Mouse (Mus musculus): ENCODE results near the gene Foxk1.

Foxk1 gene

DNA sequence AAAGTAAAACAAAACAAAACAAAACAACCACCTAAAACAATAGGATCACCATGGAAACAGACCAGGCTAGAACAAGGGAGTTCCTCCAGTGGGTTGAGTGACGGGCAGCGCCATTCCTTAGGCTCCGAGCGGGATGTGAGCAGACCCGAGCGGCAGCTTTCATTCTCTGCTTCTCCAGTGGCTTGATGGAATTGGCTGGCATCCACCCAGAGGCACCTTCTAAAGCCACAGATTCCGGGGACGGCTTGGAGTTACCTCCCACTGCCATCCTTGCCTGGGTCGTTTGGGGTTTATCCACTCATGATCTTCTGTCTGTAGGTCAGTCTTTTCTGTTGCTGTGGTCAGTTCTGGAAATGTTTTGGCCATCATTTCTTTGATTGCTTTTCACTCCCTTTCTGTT lies 19.6 kb downstream of the Foxk1 start:
- DNase-seq = no peak

DNA sequence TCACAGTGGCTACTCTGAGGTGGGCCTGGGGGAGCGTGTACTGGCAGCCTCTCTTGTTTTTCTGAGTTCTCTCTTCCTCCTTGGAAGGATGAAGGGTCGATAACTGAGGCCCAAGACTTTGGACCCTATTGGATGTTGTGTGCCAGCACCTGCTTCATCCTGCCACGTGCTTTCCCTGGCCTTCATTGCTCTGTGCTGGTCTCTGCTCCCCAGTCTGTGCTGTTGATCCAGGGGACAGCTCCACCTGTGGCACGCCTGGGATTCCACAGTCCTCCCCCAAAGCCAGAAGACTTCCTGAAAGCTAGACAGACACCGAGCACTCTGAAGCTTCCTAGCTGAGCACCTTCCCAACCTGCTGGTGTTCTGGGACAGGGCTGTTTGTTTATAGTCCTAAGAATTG lies 20.6 kb downstream of the Foxk1 start:
- no peak for DNase-seq

DNA sequence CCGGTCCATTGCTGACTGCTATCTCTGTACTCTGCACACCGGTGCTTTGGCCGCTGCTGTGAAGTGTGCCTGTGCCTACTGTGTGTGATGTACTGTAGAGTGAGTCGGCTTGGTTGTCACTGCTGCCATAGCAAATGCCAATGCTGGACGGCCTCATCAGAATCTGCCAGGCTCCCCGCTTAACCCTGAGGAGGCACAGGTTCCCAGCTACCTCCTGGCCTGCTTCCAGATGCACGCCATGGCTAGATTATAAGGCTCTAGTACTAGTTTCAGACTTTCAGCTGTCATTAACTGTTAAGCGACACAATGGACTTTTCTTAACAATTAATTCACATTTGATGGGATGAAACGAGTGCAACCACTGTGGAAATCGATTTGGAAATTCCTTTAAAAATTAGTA lies 21.8 kb downstream of the Foxk1 start:
- no peak for DNase-seq

DNA sequence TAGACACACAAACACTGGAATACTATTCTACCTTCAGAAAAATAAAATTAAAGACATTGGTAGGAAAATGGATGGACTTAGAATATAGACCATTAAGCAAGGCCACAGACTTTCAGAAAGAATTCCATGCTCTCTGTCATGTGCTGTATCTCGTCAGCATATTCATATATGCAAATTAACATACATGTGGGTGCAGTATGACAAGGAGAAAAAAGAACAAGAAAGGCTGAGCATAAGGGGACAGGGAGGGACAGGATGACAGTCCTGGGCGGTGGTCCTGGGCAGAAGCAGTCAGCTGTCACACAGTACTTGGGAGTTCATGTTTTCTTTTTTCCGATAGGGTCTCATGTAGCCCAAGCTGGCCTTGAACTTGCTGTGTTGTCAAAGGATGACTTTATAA lies 22.4 kb downstream of the Foxk1 start:
- no peak for DNase-seq

DNA sequence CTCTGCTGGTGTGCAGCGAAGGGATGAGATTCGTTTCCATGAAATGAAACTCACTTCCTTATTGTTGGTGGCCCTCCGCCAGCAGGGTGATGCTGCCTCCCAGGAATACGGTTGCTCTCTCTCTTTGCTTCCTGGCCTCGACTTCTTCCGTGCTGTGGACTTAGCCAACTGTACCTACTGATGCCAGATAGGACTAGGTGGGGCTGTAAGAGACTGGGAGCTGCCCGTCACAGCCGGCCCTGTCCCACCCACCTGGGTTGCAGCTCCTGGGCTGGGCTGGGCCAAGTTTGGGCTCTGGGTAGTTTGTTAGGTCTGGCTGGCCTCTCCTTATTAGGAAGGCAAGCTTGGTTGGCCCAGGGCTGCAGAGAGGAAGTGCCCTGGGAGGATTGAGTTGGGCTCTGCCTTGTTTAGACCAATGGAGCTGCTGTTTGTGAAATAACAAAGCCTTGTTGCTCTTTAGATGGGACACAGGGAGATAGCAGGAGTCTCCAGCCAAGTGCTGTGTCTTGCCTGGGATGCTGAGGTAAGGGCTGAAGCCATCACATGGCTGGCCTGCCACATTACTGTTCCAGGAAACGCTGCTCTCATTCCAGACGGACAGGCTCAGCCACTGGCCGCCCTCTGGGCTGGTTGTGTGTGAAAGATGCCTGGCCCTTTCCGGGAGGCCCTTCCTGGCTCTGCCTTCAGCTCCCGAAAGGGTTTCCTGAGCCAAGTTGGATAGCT lies 23.5 kb downstream of the Foxk1 start:
- no peak for DNase-seq

DNA sequence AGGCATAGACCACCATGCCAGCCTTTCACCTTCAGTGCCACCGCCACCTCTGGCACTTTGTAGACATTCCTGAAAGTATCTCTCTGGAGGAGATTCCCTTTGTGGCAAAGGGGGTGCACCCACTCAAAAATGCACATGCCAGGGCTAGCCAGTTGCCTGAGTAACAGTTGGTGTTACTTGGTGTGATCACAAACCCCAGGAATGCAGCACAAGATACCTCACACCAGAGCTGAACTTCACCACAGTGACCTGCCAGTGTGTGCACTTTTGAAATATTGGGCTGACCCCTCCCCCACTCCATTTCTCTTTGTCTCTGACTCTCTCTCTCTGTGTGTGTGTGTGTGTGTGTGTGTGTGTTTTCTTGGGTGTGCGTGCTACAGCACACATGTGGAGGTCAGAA lies 25.2 kb downstream of the Foxk1 start:
- no peak for DNase-seq

DNA sequence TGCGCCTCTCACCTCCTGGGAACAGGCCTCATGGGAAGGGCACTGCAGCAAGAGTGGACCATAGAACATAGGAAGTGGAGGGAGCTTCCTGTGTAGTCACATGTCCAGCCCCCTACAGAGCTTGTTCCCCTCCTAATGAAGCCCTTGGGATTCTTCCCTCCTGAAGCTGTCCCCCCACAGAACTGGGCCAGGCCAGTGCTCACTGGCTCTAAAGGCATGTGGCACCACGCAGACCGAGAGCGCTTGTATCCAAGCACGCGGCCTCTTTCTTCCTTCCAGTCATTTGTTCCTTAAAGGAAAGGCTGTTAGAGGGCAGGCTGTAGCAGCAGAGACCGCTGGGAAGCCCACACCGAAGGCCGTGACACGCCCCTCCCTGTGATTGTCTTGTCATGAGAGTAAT lies 26.6 kb downstream of the Foxk1 start:
- no peak for DNase-seq

DNA sequence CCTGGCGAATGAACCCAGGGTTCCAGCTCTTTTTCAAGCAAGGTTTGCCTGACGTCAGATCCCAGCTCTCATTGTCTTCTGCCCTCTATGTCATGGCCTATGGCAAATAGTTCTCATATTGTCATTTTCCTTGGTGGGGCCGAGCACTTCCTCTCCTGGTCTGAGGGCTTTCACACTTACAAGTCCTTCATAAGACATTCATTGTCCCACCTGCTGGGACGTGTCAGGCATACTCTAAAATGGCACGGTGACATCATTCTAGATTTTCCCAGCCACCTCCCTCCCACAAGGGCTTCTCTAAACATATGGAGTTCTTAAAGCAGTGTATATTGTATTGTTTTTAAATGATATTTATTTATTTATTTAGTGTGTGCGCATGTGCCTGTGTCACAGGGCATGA lies 27.4 kb downstream of the Foxk1 start:
- DNase-seq = no peak

DNA sequence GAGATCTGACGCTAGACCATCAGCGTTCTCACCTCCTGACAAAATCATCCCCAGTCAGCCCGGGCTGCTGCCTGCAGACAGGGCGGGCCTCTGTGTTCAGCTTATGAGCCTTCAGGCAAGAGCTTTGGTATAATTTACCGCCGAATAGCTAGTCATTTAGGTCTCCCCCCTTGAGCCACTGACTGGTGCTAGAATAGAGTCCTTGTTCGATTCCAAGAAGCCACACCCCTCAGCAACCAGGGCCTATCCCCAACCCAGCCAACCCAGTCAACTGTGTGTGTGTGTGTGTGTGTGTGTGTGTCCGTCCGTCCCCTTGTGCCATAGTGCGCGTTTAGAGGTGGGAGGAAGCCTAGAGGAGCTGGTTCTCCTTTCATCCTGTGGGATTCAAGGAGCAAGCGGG lies 29.7 kb downstream of the Foxk1 start:
- no peak for DNase-seq

DNA sequence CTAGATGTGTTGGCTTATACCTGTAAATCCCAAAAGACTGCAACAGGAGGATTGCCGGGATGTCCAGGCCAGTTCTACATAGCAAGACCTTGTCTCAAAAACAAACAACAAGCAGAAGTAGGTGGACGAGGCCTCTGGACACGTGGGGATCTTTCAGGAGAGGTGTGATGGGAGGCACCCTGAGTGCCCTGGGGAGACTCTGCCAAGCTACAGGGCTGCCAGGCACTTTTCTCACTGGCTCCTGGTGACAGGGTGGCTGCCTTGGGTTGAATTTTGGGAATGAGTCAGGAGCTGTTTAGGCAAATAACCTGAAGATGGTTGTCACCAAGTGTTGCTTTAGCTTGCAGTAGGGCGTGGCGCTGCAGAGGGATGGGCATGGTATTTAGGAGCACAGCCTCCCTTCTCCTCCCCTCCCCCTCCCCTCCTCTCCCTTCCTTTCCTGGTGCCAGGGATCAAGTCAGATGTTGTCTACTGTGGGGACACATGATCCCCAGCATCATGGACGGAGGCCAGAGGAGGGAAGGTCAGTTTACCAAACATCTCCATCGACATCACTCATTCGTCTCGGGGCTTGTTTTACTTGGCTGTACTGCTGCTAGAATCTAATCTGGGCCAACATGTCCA lies 30.6 kb downstream of the Foxk1 start:
- DNase-seq = no peak

DNA sequence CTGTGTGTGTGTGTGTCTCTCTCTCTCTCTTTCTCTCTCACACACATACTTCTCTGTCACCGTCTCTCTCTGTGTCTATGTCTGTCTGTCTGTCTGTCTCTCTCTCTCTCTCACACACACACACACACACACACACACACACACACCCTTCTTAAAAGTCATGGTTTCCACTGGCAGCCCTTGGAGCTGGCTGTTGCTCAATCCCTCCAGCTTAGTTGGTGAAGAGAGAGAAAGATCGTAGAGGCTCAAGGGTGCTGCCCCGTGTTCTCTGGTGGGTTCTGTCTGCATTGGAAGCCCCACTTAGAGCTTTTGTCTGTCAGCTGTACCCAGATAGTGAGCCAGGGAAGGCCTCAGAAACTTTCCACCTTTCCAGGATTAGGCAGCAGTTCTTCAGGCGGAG lies 31.4 kb downstream of the Foxk1 start:
- DNase-seq = no peak

DNA sequence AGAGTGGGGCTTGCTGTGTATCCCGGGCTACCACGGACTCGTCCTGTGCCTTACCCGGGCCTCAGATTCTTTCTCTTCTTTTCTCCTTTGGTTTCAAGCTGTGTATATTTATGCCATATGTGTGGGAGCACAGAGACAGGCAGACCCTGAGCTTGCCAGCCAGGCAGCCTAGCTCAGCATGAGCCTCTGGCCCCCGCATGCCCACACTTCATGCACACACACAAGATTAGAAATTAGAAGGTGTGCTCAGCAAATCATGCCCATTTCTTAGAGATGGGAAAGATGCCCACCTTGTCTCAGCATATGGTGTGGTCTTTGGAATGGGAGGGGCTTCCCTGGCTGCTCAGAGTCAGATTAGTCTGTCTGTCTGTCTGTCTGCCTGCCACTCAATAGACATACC lies 32.8 kb downstream of the Foxk1 start:
- DNase-seq = no peak

DNA sequence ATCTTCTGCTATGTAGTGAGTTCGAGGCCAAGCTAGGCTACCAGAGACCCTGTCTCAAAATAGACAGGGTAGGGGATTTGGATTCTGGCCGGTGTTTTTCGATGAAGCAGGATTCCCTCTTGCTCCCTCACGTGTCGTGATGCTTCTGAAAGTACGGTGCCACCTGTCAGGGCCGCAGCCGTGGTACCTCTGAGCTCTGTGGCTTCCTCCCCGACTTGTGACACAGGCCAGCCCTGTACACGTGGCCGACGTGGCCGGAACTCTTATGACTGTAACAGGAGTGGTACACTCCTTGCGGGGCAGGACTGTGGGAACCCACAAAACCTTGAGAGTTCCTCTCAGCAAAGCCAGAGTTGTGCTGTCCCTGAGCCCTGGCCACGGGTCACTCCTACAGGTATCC lies 34.4 kb downstream of the Foxk1 start:
- DNase-seq = no peak

DNA sequence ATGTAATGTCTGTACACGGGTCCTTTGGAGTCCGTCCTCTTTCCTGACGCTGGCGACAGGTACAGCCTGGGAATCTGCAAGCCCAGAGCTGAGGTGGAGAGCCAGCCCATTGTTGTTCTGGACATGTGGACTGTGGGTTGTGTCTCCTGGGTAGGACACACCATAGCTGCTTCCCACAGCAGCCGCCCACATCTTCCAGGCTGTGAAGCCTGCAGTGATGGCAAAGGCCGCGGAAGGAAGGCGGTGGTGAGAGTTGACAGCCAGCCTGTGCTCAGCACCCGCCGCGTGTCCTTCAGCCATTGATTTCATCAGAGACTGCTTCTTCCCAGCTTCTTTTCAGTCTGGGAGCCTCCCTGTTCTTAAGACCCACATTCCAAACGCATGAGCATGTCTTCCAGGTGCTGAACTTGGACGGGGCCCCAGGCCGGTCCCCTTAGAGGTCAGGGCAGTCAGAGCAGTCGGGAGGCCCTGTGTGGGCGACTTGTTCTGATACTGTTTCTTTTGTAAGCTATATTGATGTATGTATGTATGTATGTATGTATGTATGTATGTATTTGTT lies 37.2 kb downstream of the Foxk1 start:
- DNase-seq = no peak

DNA sequence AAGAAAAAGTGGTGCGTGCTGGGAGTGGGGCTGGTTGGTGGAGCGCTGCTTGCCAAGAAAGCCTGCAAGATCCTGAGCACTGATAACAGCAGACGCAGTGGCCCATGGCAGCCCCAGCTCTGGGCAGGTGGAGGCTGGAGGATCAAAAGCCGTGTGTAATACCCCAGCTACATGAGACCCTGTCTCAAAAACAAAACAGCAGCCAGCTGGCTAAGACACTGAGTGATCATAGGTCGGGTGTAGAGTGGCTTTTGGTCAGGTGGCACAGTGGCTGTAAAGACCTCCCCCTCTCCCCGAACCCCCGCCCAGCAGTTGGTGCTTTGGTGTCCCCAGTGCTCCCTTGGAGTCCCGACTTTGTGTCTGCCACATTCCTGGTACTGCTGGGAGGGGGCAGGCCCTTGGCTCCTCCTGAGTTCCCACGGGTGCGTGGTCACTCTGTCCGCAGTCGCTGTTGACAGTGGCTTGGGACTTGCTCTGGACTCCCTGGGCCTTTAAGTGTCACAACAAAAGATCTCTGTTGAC lies 38.7 kb downstream of the Foxk1 start:
- no peak for DNase-seq

DNA sequence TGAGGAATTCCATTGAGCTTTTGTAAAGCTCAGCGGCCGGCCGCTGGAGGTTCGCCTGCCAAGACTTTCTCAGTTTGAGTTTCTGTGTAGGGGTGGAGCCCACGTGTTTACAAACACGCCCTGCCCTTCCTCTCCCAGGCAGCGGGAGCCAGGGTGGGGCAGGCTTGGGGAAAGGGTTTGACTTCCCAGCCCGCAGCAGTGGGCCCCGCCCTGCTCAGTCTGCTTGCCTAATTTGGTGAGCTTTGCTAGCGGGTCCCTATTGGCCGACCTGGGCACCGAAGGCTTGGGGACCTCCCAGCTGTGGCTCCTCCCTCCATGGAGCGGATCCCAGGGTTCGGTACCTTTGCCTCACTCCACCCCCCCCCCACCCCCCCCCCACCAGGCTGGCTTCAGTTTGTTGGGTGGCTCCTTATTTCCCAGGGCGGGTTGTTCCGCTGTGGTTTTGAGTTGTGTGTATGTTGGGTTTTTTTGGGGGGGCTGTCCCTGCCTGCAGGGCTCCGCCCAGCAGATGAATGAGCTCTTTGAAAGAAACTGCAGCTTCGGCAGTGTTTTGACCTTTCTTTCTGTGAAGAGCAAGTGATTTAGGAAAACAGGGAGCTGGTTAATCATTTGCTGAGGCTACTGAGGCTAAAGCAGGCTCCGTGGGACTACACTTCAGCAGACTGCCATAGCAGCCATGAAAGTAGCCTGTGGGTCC lies 39.3 kb downstream of the Foxk1 start:
- no peak for DNase-seq

DNA sequence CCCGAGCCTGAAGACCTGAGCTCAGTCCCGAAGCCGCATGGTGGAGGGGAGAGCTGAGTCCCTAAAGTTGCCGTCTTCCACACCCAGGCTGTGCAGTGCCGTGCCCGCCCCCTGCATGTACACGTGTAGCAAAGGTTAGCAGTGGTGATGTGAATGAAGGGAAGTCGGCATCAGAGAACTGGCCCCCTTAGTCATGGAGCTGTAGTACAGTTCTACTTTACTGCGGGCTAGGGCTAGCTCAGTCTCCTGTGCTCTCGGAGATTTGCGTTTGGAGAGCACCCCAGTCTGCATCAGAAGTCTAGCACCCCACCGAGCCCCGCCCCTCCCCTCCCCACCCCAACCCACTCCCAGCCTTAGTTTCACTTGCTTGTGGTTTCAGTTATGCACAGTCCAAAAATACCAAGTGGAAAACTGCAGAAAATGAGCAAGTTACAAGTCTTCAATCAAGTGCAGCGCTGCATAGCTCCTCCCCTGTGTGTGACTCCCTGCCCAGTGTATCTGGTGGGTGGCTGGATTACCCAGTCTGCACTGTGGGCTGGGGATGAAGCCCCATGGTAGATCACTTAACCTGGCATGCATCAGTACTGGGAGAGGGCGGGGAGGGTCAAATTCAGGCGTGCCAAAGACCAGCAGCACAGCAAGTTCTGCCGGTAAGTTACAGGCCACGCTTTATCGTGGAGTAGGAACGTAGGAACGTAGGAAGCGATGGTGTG lies 40.2 kb downstream of the Foxk1 start:
- DNase-seq = no peak

DNA sequence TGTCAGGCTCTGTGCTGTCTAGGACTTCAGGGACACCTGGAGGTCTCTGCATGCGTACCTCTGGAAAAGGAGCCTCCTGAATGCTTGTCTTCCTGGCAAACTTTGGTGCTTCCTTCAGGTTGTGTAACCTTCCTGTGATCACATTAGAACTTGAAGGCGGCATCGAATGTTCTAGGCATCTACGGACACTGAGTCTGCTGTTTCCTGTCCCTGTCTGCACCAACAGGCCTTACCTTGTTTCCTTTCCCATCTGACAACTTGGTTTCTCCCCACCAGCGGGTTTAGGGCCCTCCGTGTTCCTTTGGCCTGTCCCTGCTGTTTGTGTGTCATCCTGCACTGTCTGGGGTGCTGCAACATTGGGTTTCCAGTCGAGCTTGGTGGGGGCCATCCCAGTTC lies 40.7 kb downstream of the Foxk1 start:
- DNase-seq = no peak

DNA sequence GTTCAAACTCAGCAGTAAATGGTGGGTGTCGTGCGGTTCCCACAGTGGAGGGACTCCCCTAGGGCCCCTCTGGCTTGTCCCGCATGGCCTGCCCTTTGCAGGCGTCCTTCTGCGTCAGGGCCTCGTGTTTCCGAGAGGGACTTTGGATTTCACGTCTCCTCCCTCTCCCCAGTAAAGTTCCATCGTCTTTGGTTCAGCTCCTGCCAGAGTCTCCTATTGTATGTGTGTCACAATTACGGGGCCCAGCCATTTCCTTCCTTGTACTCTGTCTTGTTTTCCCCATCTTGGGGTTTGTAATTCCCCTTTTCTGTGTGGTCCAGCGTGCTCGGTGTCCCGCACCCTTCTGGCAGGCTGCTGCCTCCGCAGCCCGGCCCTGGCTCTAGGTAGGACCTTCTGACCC lies 42.2 kb downstream of the Foxk1 start:
- no peak for DNase-seq

DNA sequence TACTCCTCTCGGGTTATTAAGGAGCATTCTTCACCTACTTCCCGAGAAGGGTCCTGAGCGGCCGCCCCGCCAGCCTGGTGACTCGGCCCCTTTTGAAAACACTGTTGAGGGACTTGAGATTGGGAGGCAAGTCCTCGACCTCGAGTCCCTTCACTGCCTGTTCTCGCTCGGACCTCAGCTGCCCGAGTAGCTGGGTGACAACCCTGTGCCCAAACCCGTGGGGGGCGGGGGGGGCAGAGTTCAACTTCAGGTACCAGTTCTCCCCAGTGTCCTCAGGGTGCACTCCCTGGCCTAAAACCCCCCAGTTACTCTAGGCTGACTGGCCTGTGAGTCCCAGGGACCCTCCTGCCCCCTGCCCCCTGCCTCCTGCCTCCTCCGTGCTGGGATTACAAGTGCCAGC lies 42.7 kb downstream of the Foxk1 start:
- DNase-seq = no peak

DNA sequence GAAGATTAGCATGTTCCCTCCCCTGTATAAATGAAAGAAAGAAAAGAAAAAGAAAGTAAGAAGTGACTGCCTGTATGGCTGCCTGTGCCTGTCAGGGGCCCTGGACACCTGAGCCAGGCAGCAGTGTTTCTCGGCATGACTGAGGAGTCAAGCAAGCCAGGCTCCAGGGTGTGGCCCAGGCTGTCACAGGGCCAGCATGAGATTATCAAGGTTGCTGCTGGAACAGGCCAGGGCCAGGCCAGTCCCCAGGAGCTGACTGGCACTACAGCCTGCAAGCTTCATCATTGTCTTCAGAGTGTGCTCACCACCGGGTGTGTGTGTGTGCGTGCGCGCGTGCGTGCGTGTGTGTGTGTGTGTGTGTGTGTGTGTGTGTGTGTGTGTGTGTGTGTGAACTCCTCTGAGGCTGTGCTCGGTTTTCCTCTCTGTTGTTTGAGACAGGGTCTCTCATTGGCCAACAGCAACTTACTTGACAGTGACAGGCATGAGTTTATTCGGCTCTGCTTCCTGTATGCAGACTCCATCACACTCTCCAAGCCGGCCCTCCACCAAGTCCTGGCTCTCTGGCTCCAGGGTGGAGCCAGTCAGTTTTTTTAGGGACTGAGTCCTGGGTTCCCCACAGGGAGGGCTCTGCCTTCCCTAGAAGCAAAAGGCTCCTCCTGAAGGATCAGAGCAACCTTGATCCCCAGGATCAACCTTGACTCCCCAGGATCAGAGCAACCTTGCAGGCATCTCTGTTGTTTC lies 43.7 kb downstream of the Foxk1 start:
- DNase-seq = no peak

DNA sequence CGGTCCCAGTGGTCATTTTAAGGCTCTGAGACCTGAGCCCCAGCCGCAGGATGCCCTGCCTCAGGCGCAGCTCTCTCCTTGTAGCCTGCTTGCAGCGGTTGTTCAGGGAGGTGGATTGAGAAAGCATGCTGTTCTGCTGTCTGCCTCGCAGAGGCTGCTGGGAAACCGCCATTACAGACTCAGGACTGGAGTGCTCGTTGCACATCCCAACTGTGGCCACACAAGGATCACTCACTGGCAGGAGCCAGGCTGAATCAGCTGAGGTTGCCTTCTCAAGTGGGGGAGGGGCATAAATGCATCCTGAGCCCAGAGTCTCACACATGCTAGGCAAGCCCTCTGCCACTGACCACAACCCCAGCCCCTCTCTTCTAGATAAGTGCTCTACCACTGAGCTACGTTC lies 44.4 kb downstream of the Foxk1 start:
- no peak for DNase-seq

DNA sequence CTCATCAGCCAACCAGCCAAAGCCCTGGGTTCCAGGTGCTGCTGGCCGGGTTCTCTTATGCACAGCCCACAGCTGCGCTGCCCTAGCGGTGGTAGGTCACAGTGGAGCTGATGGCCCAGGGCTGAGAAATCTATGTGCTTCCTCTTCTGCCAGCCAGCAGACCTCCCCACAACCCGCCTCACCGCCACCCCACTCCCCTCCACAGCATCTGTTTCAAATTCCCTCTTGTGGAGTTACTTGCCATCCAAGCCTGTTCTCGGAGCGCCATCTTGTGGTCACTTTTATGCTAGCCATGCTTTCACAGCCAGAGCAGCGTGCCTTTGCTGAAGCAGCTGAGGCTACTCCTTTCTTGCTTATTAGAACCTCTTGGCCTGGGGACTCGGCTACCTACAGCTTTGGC lies 46.8 kb downstream of the Foxk1 start:
- peak; percentile 96 for DNase-seq

All from right cerebral cortex, postnatal 4 days (tissue).